Mouse (Mus musculus): Measurements from ENCODE around the gene Cdkal1.

Cdkal1 gene

DNA sequence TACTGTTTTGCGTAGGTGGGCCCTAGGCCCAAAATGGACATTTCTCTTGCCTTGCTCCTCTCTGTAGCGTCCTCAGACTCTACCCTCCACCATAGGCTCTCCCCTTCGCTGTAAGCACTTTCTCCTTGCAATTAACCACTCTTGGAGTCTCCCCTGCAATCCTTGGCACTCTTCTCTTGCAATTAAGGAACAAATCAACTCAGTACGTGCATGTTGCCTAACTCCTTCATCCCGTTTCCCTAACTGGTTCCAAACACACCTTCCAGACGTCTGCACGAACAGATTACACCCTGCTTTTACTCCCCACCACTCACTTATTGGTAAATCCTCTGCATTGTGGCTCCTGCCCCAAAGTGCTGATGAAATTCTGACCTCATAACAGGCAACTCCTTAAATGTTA lies 358.2 kb downstream of the Cdkal1 start:
- DNase-seq (ENCODE audit: low read depth) = no peak

DNA sequence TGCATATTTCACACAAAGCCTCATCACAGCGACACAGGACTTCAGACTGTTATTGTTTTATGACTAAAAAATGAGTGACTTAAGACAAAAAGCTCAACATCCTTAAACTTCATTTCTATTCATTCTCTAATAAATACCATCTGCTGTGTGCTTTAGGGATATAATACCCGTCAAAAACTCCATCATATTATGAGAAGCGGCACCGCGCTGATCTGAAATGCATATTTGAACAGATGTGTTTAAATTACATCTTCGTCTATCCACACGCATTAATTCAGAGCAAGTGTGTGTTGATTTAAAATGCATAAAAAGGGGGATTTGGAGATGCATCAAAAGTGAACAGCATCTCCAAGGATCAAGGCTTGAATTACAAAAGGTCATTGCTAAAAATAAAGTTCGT lies 365.1 kb downstream of the Cdkal1 start:
- DNase-seq (ENCODE audit: low read depth) = no peak

DNA sequence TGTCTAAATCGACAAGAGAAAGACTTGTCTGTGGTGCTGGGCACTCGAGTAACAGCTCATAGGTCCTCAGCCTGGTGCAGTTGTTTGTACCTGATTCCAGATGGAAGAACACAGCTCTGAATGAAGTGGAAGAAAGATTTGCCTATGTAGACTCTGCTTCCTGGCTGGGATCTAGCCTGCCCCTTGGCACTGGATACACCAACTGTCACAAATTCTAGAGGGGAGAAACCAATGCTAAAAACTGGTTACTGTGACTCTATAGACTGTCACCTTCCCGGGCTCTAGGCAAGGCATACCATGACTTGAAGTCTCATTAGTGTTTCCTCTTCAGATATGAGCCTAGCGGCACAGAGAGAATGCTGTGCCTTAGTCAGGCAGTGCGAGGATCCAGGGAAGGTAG lies 366.0 kb downstream of the Cdkal1 start:
- DNase-seq (ENCODE audit: low read depth) = no peak

DNA sequence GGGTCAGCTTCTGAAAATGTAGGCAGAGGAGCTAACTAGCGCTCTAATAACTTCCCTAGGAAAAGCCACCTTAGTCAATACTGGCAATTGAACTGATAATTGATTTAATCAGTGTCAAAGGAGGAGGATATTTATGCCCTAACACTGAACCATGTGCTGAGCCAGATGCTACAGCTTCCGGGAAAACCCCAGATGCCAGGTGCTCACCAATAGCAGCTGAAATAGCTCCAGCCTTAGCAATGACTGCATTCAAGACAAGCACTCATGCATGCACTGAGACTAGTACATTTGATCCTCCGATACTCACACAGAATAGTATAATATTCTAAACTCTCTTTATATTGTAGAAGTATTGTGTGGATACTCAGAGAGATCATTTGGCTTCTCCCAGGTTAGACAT lies 368.8 kb downstream of the Cdkal1 start:
- DNase-seq (ENCODE audit: low read depth) = no peak

DNA sequence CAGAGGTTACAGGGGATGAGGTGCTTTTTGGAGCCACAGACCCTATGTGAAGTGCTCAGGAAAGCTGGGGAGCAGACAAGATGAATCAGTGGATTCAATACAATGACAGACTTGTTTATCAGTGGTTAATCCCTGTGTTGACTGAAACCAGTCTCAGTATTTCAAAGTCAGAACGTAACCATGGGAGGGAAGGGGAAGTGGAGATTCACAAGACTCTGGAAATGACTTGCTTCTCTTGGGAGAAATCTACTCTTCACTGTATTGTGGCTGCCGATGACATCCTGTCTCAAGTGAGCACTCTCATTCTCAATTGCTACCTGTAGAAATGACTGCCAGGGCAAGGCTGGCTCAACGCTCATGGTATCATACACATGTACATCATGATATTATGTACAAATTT lies 371.5 kb downstream of the Cdkal1 start:
- no peak for DNase-seq (ENCODE audit: low read depth)

DNA sequence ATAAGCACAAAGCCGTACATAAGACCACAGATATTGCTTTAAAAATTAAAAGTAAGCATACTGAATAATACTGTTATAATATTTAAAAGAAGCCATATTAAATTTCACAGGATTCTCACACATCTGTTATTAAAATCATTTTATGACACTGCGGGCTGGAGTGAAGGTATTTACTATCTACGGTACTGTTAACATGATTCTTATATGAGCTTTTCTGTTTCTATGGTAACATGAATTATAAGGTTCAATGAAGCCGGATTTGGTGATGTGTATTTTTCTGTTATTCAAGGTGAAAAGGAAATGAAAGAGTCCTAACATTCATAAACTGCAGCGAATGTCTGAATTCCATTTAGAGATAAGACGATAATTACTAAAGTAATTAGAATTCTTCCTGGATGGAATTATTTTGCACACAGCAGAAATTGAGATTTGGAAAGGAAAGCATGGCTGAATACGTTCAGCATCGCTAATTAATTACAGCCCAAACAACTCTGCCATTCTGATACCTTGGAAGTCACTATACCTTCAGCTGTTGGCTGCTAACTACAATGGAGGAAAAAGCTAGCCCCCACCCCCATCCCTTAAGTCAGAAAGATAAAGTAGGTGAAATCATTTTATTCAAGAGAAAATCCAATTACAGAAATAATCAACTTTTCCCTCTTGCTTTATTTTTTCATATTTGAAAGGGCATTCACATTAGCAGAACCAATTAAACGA lies 373.2 kb downstream of the Cdkal1 start:
- DNase-seq (ENCODE audit: low read depth) = no peak

DNA sequence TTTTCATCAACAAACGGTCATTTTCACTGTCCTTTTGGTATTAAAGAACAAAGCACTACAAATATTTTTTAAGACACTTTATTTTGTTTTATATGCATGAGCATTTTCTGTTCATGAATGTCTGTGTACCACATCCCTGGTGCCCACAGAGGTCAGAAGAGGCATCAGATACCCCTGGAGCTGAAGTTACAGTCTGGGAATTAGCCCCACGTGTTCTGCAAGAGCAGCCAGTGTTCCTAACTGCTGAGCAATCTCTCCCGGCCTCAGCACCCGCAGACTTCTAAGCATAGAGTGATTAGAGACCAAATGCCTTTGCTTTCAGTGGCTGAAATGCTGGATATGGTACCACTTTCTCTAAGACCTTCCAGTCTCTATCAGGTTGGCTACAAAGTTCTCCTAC lies 379.1 kb downstream of the Cdkal1 start:
- no peak for DNase-seq (ENCODE audit: low read depth)

DNA sequence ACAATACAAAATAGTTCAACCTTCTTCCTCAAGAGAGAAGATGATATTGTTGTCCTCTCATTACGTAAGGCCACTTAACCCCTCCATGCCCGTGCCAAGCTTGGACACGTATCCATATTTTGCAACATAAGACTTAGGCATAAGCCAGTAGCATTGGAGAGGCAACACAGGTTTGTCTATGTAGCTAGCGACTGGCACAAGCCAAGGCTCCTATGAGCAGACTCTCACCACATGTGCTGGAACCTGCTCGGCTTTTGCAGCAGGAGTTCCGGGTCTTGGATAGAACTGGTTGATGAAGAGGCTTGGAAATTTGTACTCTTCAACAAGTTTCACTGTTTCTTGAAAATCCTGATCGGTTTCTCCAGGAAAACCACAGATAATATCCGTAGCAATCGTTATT lies 381.2 kb downstream of the Cdkal1 start:
- no peak for DNase-seq (ENCODE audit: low read depth)

DNA sequence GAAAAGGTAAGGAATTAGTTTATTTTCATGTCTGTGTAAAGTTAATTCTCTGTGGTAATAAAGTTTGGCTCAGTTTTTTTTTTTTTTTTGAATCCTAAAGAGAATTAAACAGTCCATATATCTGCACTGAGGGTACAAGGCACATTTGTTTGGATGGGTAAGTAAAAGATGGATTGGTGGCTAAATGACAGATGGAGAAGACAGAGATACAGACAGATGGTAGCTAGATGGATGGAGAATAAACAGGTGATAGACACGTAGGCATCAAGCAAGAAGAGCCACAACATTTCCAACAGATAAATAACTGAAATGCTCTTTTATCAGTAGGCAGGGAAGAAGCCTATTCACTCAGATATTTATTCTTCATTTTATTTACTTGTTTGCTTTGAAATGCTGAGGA lies 381.7 kb downstream of the Cdkal1 start:
- DNase-seq (ENCODE audit: low read depth) = no peak

DNA sequence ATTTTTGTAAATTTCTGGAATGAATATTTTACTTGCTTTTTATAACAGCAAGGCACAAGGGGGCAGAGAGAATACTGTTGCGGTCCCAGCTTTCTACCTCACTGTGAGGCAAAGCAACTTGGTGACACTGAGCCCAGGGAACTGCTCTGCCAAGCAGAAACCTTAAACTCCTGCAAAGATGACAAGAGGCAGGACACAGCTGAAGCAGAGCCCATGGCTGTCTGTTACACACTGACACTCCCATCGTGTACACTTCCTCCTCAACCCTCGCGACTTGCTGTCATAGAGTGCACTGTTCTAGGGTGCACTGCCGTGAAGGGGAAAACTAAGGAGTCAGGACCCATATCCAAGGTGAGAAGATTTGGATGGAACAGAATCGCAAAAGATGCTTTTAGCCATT lies 393.2 kb downstream of the Cdkal1 start:
- no peak for DNase-seq (ENCODE audit: low read depth)

DNA sequence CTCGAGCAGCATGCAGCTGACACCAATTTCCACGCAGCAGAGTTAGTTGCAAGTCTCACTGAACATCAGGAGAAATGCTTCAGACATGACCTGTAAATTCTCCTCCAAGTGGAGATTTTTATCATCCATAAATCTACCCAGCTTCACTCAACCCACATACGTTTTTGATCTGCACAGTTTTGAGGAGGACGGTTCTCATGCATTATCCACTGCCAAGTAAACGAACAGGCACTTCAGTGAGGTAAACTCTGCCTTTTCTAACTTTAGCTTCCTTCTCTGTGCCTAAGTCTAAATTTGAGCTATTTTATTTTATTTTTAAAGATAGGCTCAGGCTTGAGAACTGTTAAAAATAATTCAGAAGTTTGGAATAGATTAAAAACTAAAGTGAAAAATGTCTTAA lies 394.7 kb downstream of the Cdkal1 start:
- no peak for DNase-seq (ENCODE audit: low read depth)

DNA sequence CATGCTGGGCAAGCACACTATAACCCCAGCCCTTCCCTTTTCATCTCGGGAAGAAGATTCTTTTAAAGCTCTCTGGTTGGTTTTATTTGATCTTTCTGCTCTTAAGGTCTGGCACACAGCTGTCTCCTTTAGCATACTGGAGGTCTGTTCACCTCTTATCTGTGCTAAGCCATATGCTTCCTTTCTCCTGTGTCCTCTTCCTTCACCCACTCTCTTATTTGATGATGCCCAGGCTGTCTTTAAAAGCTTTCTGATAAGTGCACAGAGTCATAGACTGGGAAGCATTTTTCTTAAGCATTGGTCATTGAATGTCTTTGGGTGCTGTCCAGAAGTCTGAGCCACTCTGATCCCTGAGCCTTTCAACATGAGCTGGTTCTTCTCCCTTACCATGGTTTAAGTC lies 397.1 kb downstream of the Cdkal1 start:
- DNase-seq (ENCODE audit: low read depth) = no peak

DNA sequence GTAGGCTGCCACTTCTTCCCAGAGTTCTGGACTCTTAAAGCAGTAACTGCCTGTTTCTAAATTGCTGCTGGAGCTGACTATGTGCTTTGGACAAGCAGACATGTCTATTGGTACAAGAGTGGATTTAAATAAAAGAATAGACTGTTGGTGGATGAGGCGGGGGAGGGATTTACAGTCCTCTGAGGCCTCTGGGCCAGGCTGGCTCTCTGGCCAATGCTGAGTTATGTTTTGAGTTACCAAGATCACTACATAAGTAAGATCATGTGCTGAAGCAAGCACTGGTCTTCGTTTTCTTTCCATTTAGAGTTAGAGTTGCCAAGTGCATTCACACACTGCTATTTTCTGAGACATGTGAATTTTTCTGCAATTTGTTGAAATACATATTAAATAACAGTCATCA lies 418.4 kb downstream of the Cdkal1 start:
- DNase-seq (ENCODE audit: low read depth) = no peak

DNA sequence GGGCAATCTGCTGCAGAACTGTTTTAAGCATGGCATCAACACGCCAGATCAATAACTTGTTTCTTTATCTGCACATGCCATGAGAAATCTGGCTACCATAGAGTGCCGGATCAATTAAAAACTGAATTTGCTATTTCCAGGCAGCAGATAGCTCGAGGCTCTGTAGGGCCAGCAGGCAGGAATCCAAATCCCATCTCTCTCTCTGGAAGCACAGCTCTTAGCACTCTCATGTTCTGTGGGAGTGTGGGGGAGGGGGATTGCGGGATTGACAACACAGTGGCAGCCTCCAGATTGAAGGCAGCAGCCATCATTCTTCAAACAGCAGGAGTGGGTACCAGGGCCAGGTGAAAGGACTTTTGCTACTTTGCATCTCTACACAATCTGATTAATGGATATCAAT lies 420.7 kb downstream of the Cdkal1 start:
- no peak for DNase-seq (ENCODE audit: low read depth)

DNA sequence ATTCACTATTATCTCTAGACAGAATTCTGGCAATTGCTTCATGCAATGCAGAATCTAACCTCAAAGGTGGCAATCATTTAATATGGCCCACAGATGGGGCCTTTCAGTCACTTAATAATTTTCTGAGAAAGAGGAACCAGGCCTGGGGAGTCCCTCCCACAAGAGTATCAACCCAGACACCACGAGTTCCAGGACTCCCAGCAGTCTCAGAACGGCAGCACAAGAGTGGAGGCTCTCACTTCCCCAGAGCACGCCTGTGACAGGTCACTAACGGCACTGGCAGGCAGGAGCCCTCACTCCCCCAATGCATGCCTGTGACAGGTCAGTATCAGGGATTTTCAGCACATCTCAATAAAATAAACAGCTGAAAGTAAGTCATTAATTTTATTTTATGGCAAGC lies 424.6 kb downstream of the Cdkal1 start:
- no peak for DNase-seq (ENCODE audit: low read depth)

DNA sequence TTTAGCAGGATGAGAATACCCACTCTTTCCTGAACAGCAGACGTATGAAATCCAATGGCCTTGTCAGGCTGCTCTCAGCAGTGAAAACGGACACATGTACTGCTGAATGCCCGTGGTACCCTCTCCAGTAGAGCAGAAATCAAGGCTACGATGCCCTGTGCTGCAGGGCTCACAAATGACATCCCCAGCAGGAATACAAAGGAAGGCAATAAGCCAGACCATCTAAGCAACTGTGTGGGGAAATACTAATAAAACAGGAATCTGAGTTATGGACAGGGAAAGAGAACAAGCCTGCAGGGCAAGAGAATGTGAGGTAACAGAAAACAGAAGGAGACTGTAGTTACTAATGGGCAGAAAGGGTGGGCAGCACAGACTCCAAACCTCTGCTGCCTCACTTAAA lies 425.6 kb downstream of the Cdkal1 start:
- peak; percentile 28 for DNase-seq (ENCODE audit: low read depth)

DNA sequence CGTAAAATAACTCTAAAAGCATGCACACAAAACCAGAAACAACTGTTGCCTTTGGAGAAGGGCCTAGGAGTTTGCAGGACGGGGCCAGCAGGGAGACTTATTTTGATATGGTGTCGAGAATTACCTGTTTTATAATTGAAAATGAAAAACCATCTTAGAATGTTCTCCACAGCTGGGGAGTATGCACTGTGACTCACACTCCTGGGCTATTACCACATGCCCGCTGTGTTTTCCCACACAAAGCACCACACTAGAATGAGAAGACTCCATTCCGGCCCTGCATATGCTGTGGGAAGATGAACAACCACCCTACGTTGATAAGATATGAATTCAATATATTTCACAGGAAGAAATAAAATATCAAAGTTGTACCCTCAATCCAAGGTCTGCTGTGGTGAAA lies 426.3 kb downstream of the Cdkal1 start:
- peak; percentile 56 for DNase-seq (ENCODE audit: low read depth)

DNA sequence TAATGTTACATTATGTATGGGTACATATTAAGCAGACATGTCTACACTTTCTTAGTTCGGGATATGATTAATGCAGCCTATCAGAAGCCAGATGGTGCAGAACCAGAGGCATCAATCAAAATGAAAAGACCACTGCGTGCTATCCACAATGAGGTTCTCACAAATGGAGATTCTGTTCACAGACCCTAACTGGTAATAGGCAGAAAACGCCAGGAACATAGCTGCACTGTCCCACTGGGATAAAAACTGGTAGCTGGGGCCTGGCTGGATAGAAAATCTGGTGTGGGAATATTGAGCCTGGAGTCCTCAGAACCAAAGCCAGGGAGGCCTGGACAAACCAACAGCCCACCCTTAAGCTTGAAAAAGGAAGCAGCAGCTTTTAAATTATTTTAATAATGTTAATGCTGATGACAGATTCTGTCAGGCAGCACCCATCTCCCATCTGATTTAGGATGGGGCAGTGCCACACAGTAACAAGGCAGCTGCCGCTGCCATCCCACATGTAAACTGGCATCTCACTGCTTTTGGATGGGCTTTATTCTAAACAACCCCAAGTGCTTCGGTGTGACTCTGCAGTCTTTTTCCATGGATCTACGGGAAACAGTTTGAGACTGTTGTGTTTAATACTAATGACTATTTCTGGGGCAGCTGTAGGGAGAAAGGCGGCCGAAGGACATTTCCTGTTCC lies 438.9 kb downstream of the Cdkal1 start:
- DNase-seq (ENCODE audit: low read depth) = no peak

DNA sequence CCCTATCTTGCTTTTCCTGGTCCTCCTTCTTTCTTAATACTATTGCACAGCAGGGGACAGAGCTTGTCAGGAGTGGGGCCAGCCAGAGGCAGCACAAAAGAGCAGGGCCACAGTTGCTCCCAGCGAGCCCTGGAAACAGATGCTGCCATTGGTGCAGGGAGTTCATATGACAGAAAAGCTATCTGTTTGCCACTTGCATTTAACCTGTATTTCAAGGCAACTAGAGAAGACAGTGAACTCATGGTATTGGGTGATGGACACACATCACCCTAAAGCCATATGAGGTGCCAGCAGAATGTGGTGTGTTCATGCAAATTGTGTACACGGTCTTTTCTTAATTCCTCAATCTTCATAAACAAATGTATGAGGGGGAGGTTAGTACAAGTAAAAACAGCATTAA lies 439.5 kb downstream of the Cdkal1 start:
- DNase-seq (ENCODE audit: low read depth) = no peak

DNA sequence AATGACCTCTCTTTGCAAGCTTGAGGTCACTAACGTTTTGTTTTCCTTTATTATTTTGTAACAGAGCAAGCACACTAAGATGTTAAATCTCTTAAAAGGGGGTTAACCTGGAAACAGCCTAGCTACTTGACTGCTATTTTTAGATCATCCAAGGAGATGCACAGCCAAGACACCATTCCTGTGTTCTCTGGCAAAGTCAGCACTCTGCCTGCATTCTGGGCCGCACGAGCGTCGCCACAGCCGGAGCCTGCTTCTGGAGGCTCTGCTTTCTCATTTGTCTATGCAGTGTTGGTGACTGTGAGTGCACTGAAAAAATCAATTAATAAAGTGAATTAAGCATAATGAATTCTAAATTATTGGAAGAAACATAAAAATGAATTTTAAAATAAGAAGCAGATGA lies 440.6 kb downstream of the Cdkal1 start:
- DNase-seq (ENCODE audit: low read depth) = no peak

DNA sequence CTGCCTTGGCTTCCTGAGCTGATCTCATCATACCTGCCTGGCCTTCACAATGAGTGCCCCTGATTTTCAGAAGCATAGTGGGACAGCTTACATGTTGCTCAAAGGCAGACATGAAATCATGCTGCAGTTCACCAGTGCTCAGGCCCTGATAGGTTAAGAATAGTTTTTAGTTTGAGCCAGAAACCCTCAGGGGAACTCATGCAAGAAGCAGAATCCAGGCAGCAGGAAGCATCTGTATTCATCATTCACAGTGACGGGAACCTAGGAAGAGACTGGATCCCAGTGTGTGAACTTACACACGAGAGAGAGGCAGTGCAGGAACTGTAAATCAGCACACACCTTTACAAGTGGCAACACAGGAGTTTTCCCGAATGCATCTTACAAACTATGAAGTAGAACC lies 441.0 kb downstream of the Cdkal1 start:
- DNase-seq (ENCODE audit: low read depth) = no peak

DNA sequence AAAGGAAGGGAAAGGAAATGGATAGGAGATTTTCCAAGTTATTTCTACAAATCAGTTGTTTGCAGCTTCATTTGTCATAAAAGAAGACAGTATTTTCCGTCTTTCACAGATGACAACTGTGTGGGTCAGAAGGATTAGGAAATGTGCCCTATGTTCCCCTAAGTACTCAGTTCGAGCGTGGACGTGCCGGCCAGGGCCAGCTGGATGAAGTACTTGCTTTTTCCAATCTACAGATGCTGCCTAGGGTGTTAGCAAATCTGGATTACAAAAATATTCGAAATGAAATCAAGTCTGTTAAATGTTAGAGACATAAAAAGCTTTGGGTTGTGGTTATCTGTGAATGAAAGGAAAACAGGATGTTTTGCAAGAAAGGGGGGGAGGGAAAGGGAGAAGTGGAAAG lies 444.3 kb downstream of the Cdkal1 start:
- no peak for DNase-seq (ENCODE audit: low read depth)

DNA sequence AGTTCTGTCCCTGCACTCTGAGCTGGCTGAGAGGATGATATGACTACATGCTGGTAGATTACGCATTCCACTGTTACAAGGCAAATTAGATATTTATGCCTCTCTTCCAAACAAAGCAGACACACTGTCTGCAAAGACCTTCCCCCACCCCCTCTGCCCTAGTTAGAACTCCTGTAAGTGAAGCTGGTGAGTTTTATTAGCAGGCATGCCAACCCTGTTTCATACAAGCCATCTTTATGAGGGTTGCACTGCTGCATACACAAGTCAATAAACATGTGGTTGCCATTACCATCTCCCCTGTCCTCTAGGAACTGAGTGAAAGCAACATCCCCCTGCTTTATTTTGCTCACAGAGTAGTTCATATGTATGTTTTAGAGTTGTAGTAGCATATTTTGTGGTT lies 447.9 kb downstream of the Cdkal1 start:
- no peak for DNase-seq (ENCODE audit: low read depth)

DNA sequence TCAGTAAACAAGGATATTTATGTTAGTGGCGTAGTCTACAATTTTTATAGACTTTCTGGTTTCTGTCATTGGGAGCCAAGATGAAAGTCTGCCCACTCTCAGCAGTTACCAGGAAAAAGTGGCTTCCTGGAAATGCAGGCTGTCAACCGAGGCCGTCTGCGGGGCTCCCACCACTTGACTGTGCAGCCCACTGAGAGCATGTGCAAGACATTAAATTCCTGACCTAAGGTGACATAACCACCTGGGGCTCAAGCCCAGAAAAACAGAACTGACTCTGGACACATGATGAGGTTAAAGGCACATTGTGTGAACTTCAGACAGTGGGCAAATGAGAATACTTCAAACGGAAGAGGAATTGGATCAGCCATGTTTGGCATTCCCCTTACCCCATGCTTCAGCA lies 450.2 kb downstream of the Cdkal1 start:
- no peak for DNase-seq (ENCODE audit: low read depth)

Measured in fibroblast of lung, adult 2 months (primary cell).